Mouse (Mus musculus) neural tube, embryonic 12.5 days (tissue): ENCODE measurements around the gene Cdc34b. TPM values are rescaled to one million over a fixed set of nuclear protein-coding genes. Genes with fewer than 3 reads are reported as not detected.

ENCODE experiments used
- ATAC-seq: fragments of 200-750 bp; cut with Nextera tagmentation; 2 replicates; pipeline ENCODE4 v1.8.0; 2017; ENCODE audit warnings: low read depth, mild to moderate bottlenecking, moderate TSS enrichment, moderate library complexity; ENCODE audit not compliant: low FRiP score
- H3K27ac ChIP-seq: fragments of 300-500 bp; sonication (generic); 2 replicates; pipeline ENCODE4 v1.5.1; 2016
- H3K27me3 ChIP-seq: fragments of 300-500 bp; sonication (generic); replicated peaks from 2 replicates; pipeline ENCODE4 v1.6.1; 2016; ENCODE audit warnings: mild to moderate bottlenecking
- H3K36me3 ChIP-seq: fragments of 300-500 bp; sonication (generic); 2 replicates; pipeline ENCODE4 v1.6.1; 2016; ENCODE audit warnings: mild to moderate bottlenecking
- H3K4me1 ChIP-seq: fragments of 300-500 bp; sonication (generic); 2 replicates; pipeline ENCODE4 v1.6.1; 2016
- H3K4me2 ChIP-seq: fragments of 300-500 bp; sonication (generic); replicated peaks from 2 replicates; pipeline ENCODE4 v1.6.1; 2016; ENCODE audit warnings: mild to moderate bottlenecking
- H3K4me3 ChIP-seq: fragments of 300-500 bp; sonication (generic); 2 replicates; pipeline ENCODE4 v1.5.1; 2016
- H3K9ac ChIP-seq: fragments of 300-500 bp; sonication (generic); 2 replicates; pipeline ENCODE4 v1.6.1; 2016; ENCODE audit warnings: mild to moderate bottlenecking
- H3K9me3 ChIP-seq: fragments of 300-500 bp; sonication (generic); 2 replicates; pipeline ENCODE4 v1.6.1; 2016; ENCODE audit warnings: mild to moderate bottlenecking
- WGBS: fragments of 180-500 bp; shearing (Covaris S2); methylation state at CpG from one replicate; pipeline ENCODE4 v1.1.7; 2016; 5-methylcytosine and 5-hydroxymethylcytosine counted together
- polyA plus RNA-seq: library from polyadenylated mRNA; unstranded; fragments of >200 nt; fragmentation: Nextera tagmentation; extraction: Ambion mirVana; gene quantifications from 2 replicates; pipeline ENCODE4 v1.2.1, GENCODE M21; 2016

The Cdc34b gene
- polyA plus RNA-seq, 1 experiment from 2014 or later, result not detected

DNA sequence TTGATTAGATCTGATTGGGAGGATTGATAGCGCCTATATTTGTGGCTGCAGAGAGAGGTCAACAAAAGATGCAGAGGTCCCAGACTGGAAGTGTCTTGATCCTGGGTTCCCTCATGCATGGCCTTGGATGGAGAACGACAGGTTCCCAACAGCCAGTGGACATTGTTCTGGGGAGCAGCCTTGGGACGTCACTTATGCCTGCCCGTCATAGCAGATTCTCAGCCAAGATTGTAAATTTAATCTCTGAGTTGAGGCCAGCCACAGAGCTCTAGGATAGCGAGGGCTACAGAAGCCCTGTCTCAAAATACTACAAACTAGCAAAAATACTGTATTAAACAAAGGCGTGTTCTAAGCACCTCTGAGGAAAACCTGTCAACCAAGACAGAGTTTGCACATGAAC is 18.3 kb downstream of the Cdc34b start:
- WGBS, result 85% methylated on average over 6 of the region's 6 CpGs
- no peaks in the 10 kb centered on the region for H3K27me3 ChIP-seq
- H3K27ac ChIP-seq, result no peak overlapping the region
- H3K4me1 ChIP-seq, result no peaks in the 10 kb centered on the region
- no peak for ATAC-seq
- no peak overlapping the region for H3K4me3 ChIP-seq
- no peak overlapping the region for H3K4me2 ChIP-seq
- H3K9me3 ChIP-seq, result no peaks in the 10 kb centered on the region
- no peak overlapping the region for H3K9ac ChIP-seq
- no peaks in the 10 kb centered on the region for H3K36me3 ChIP-seq

DNA sequence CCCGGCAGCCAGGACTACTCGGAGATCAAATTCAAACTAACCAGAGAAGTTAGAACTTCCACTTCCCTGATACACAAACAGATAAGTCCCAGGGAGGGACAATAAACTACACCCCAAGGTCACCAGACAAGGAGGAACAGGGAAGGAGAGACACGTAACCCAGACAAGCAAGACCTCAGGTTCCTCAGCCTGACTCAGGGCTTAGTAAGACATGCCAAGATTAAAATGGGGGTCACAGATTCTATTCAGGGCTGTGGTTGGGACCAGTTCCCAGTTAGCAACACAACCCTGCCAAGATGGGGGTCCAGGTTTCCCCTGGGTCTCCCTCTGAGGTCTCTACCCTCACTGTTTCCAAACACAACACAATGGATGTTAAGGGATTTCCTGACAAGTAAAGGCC is 18.8 kb downstream of the Cdc34b start:
- no peak overlapping the region for H3K9ac ChIP-seq
- no peak overlapping the region for H3K4me3 ChIP-seq
- H3K9me3 ChIP-seq, result no peaks in the 10 kb centered on the region
- no peaks in the 10 kb centered on the region for H3K36me3 ChIP-seq
- H3K27me3 ChIP-seq, result no peaks in the 10 kb centered on the region
- no peaks in the 10 kb centered on the region for H3K4me1 ChIP-seq
- 92% methylated on average over 3 of the region's 3 CpGs for WGBS
- no peak for ATAC-seq
- H3K27ac ChIP-seq, result no peak overlapping the region
- H3K4me2 ChIP-seq, result no peak overlapping the region

DNA sequence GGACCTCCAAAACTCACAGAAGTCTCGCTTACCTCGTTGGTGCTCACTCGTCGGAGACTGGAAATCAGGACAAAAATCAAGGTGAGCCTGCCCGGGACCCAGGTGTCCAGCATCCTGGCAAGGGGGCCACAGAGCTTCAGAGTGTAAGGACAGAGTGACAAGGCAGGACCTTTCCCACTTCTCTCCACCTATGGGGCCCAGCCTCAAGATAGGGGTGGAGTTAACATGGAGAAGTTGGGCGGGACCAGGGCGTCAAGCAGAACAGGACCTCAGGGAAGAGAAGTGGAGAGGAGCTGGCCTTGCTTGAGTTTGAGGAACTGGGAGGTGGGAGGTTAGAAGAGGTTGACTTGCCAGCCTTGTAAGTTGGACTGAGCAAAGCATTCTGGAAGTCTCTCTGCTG is 19.2 kb downstream of the Cdc34b start:
- Histone ChIP-seq H3K4me2 (no peak overlapping the region), H3K9me3 (no peaks in the 10 kb centered on the region), H3K4me3 (no peak overlapping the region), H3K9ac (no peak overlapping the region), H3K36me3 (no peaks in the 10 kb centered on the region), H3K27ac (no peak overlapping the region), H3K4me1 (no peaks in the 10 kb centered on the region), H3K27me3 (no peaks in the 10 kb centered on the region)
- 81% methylated on average over 7 of the region's 7 CpGs for WGBS
- ATAC-seq, result no peak

DNA sequence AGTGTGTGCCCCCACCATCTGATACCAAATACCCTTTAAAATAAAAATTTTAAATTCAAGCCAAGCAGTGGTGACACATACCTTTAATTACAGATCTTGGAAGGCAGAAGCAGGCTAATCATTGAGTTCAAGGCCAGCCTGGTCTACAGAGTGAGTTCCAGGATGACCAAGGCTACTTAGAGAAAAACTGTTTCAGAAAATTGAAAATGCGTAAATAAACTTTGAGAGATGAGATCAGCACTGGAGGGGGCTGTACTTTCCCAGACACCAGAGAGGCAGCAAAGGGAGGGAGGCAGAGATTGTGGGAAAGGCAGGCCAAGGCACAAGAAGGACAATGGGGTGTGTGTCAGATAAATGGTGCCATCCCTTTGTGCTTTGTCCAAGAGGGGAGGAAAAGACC is 20.7 kb downstream of the Cdc34b start:
- H3K9ac ChIP-seq, result no peak overlapping the region
- H3K9me3 ChIP-seq, result no peaks in the 10 kb centered on the region
- 89% methylated on average over 1 of the region's 1 CpGs for WGBS
- no peaks in the 10 kb centered on the region for H3K4me1 ChIP-seq
- no peak overlapping the region for H3K27ac ChIP-seq
- H3K36me3 ChIP-seq, result no peaks in the 10 kb centered on the region
- no peak overlapping the region for H3K4me3 ChIP-seq
- H3K4me2 ChIP-seq, result no peak overlapping the region
- no peak for ATAC-seq
- no peaks in the 10 kb centered on the region for H3K27me3 ChIP-seq

DNA sequence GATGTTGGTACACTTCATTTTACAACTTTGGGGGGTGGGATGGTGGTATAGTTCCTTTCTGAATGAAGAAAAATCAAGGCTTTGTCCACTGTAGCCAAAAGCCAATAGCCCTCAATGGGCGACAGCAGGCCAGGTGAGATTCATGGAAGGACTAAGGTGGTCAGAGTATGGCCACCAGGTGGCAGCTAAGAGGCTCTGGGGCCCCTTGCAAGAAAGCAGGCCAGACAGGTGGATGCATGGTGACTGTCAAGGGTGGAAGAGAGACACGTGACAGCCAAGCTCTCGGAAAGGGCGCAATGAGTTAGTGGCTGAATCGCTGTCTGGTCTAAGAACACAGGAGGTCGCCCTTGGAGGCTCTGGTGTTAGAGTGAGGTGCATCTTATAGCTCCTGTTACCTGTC is 21.2 kb downstream of the Cdc34b start:
- no peak overlapping the region for H3K27ac ChIP-seq
- H3K4me1 ChIP-seq, result no peaks in the 10 kb centered on the region
- H3K36me3 ChIP-seq, result no peaks in the 10 kb centered on the region
- 45% methylated on average over 6 of the region's 6 CpGs for WGBS
- no peak overlapping the region for H3K9ac ChIP-seq
- ATAC-seq, result no peak
- no peak overlapping the region for H3K4me2 ChIP-seq
- H3K27me3 ChIP-seq, result no peaks in the 10 kb centered on the region
- H3K4me3 ChIP-seq, result no peak overlapping the region
- H3K9me3 ChIP-seq, result no peaks in the 10 kb centered on the region

DNA sequence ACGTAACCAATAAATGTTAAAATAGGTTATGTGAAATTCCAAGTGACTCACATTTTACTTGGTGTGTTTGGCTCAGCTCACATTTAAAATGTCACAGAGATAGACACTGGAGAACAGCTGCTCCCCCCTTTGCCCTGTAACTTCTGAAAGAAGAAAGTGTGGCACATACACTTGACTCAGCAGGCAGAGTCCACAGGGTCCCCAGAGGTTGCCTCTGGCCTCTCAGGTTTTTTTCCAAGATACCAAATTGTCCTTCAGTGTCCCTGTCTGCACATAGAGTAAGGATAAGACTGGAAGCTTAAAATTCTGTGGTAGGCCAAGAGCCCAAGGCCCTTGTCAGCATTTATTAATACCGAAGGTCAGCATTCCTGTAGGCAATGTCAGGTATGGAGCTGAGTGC is 25.7 kb downstream of the Cdc34b start:
- Histone ChIP-seq H3K4me1 (no peaks in the 10 kb centered on the region), H3K27me3 (no peaks in the 10 kb centered on the region), H3K36me3 (no peaks in the 10 kb centered on the region), H3K4me3 (no peak overlapping the region), H3K9ac (no peak overlapping the region), H3K27ac (no peak overlapping the region), H3K4me2 (no peak overlapping the region), H3K9me3 (no peaks in the 10 kb centered on the region)
- no peak for ATAC-seq
- 95% methylated on average over 2 of the region's 2 CpGs for WGBS

DNA sequence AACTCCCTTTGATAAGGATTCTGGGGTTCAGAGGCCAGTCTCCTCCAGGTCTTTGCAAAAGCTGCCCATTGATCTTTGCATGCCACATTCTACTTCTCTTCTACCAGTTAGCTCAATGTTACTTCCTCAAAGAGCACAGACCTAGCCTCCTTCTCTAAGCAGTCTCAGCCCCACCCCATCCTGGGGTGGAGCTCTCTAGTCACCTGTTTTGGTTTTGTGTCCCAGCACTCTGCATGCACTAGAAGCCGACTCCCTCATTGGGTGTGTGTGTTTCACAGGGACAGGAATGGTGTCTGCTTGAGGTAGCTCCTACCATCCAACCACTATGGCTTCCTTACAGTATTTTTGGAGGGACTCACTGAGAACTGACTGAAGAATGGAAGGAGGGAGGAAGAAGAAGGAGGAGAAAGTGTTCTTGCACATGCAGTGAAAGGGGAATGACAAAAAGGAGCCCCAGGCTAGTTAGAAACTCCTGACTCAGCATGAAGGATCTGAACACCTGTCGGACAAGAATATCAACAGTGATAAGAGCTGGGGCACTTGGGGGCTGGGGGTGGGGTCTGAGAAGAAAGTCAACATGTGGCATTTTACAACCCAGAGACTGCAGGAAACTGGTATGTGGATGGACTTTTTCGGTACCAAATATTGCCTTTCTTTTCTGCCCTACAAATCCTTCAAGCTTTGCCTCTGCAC is 30.9 kb downstream of the Cdc34b start:
- no peak overlapping the region for H3K9ac ChIP-seq
- no peaks in the 10 kb centered on the region for H3K27me3 ChIP-seq
- 87% methylated on average over 3 of the region's 3 CpGs for WGBS
- no peak overlapping the region for H3K27ac ChIP-seq
- no peaks in the 10 kb centered on the region for H3K36me3 ChIP-seq
- H3K9me3 ChIP-seq, result no peaks in the 10 kb centered on the region
- H3K4me1 ChIP-seq, result no peaks in the 10 kb centered on the region
- H3K4me3 ChIP-seq, result no peak overlapping the region
- H3K4me2 ChIP-seq, result no peak overlapping the region
- no peak for ATAC-seq

DNA sequence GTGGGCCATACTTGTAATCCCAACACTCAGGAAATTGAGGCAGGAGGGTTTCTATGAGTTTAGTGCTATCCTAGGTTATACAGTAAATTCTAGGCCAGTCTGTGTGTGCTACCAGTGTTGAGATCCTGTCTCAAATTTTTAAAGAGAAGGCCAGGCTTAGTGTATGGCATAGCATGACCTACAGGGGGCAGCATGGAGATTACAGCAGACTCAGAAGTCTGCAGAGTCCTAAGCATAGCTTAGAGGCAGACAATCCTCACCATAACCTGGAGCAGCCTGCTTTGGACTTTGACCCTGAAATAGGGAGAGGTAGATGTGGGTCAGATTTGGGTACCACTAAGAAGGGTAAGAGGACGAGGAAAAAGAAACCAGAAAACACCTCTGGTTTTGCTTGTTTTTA is 32.3 kb downstream of the Cdc34b start:
- Histone ChIP-seq H3K4me1 (no peaks in the 10 kb centered on the region), H3K9me3 (no peaks in the 10 kb centered on the region), H3K27ac (no peak overlapping the region), H3K4me3 (no peak overlapping the region), H3K36me3 (no peaks in the 10 kb centered on the region), H3K27me3 (no peaks in the 10 kb centered on the region), H3K9ac (no peak overlapping the region), H3K4me2 (no peak overlapping the region)
- WGBS, result 82% methylated on average over 1 of the region's 1 CpGs
- ATAC-seq, result no peak

DNA sequence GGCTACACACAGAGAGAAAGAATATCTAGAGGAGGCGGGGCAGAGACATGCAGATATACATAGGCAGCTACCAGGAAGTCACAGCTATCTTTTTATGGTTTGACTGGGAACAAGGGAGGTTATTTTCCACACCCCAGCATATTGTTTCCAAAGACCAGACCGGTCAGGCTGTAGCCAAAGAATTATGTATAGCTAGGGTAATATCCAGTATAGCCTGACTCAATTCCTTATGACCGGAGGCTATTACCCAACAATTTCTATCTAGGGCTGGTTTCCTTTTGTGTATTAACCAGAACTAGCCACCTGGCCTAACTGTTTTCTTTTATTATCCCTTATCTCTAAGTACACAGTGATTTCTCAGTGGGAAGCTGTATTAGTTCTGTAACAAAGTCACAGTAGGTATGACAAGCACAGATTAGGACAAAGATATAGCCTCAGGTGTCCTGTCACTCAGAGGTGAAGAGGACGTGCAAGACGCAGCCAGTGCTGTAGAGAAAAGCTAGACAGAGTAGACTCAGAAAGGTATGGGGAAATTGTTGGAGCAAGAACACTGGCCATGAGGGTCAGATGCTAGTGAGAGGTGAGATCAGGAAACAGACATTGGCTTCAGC is 33.4 kb downstream of the Cdc34b start:
- Histone ChIP-seq H3K9ac (no peak overlapping the region), H3K36me3 (no peaks in the 10 kb centered on the region), H3K4me2 (no peak overlapping the region), H3K27ac (no peak overlapping the region), H3K4me3 (no peak overlapping the region), H3K4me1 (no peaks in the 10 kb centered on the region), H3K27me3 (no peaks in the 10 kb centered on the region), H3K9me3 (no peaks in the 10 kb centered on the region)
- no peak for ATAC-seq
- 89% methylated on average over 5 of the region's 5 CpGs for WGBS

DNA sequence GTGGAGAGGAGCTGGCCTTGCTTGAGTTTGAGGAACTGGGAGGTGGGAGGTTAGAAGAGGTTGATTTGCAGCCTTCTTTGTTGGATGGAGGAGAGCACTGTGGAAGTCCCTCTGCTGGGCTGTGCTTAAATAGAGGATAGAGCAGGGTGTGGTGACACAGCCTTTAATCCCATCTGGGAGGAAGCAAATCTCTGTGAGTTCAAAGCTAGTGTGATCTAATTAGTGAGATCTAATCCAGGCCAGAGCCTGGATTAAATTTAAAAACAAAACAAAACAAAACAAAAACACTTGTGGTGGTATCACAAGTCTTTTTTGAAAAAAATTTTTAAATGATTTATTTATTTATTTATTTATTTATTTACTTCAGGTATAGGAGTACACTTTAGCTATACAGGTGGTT is 41.0 kb downstream of the Cdc34b start, which contains the start of gene Tmem92:
Gene Tmem92, minus strand, starts transcription at position 101 of the 400 bp plus-strand sequence.
- H3K4me2 ChIP-seq, result no peak within 1 kb of the TSS
- H3K36me3 ChIP-seq, result no peaks in the 10 kb centered on the region
- H3K9ac ChIP-seq, result no peak within 1 kb of the TSS
- H3K27me3 ChIP-seq, result no peaks in the 10 kb centered on the region
- ATAC-seq, result no peak
- H3K4me3 ChIP-seq, result no peak within 1 kb of the TSS
- no peaks in the 10 kb centered on the region for H3K9me3 ChIP-seq
- H3K27ac ChIP-seq, result no peak within 1 kb of the TSS
- no peaks in the 10 kb centered on the region for H3K4me1 ChIP-seq

DNA sequence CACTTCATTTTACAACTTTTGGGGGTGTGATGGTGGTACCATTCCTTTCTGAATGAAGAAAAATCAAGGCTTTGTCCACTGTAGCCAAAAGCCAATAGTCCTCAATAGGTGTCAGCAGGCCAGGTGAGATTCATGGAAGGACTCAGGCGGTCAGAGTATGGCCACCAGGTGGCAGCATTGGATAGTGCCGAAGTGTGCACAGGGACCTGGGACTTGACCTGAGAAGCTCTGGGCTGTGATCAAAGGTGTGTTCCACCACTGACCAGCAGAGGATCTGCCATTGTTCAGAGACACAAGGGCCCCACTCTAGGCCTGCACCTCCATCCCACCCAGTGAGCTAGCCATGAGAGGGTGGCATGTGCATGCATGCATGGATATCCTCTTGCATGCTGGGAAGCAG is 43.7 kb downstream of the Cdc34b start:
- Histone ChIP-seq H3K36me3 (no peaks in the 10 kb centered on the region), H3K4me2 (no peak overlapping the region), H3K4me1 (no peaks in the 10 kb centered on the region), H3K9ac (no peak overlapping the region), H3K9me3 (no peaks in the 10 kb centered on the region), H3K27me3 (no peaks in the 10 kb centered on the region), H3K4me3 (no peak overlapping the region), H3K27ac (no peak overlapping the region)
- no peak for ATAC-seq
- 14% methylated on average over 2 of the region's 2 CpGs for WGBS

DNA sequence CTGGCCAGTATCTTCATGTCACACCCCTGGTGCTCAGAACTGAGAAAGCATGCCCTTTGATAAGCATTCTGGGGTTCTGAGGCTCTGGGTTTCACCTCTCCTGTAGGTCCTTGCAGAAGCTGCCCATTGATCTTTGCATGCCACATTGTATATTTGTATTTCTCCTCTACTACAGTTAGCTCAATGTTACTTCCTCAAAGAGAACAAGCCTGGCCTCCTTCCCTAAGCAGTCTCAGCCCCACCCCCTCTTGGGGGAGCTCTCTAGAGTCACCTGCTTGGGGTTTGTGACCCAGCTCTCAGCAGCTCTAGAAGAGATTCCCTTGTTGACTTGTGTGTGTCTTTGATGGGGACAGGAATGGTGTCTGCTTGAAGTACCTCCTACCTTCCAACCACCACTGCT is 50.1 kb downstream of the Cdc34b start:
- Histone ChIP-seq H3K36me3 (no peaks in the 10 kb centered on the region), H3K9me3 (no peaks in the 10 kb centered on the region), H3K4me3 (no peak overlapping the region), H3K9ac (no peak overlapping the region), H3K4me1 (no peaks in the 10 kb centered on the region), H3K27ac (no peak overlapping the region), H3K4me2 (no peak overlapping the region), H3K27me3 (no peaks in the 10 kb centered on the region)
- no peak for ATAC-seq
